Mouse (Mus musculus) layer of hippocampus, adult 18-20 months (tissue): Measurements from ENCODE around the gene Ercc1. TPM values are rescaled to one million over a fixed set of nuclear protein-coding genes. Genes with fewer than 3 reads are reported as not detected.

Experiments
- DNase-seq, 2 experiments: peaks; one replicate each; pipeline ENCODE4 v3.0.0; 2022; ENCODE audit warnings: low spot score in 2 of 2
- total RNA-seq, 2 experiments: library from RNA; stranded (reverse); gene quantifications; 2 replicates each; pipeline ENCODE4 v1.2.3; 2021

The Ercc1 gene
- total RNA-seq, 2 experiments from 2014 or later = 47.7 to 49.0 TPM

DNA sequence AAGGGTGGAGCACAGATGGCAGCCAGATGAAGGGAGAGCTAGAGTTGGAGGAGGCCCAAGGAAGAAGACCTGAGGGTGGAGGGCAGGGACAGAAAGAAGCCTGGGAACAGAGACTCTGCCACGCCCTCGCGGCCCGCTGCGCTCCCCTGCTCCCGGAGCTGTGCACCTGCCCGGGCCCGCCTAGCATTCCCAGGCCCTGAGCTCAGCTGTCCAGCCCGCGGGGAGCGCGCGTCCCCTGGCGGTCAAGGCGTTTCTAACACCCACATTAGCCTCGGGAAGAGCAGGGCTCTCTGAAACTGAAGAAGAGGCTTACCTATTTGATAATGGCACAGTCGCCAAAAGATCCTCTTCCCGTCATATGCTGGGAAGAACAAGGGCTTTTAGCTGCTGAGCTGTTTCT, 19.3 kb downstream of the Ercc1 start:
- peak in 1 of 2 experiments; percentile 56 for DNase-seq

DNA sequence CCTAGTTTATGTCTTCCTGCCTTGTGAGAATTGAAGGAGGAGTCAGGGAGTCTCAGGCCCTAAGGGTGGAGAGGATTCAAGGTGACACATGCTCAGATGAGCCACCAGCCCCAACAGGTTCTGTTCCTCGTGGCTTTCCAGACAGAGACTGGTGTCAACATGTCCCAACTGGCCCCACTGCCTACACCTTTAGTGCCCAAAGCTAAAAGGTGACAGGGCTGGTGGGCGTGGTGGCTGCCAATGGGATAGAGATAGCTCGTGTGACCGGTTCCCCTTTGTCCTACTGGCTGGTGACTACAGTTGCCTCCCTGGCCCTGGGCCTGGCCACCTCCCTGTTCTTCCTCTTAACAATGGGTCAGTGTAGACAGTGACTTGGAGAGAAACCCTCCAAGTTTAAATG, 20.8 kb downstream of the Ercc1 start:
- no peak for DNase-seq

DNA sequence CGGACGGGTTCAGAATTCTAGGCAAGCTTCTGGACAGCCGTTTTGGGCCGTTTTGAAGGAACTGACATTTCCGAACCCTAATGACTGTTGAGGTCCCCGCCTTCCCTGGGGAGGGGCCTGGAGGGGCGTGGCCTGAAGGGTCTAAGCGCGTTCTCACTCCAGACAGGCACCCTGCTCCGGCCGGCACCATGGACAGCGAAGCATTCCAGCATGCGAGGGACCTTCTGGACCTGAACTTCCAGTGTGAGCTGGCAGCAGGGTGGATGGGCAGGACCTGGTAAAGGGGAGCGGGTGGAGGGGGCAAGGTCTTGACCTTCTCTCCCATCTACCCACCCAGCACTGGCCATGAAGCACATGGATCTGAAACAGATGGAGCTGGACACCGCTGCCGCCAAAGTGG, 23.8 kb downstream of the Ercc1 start:
- DNase-seq = no peak

DNA sequence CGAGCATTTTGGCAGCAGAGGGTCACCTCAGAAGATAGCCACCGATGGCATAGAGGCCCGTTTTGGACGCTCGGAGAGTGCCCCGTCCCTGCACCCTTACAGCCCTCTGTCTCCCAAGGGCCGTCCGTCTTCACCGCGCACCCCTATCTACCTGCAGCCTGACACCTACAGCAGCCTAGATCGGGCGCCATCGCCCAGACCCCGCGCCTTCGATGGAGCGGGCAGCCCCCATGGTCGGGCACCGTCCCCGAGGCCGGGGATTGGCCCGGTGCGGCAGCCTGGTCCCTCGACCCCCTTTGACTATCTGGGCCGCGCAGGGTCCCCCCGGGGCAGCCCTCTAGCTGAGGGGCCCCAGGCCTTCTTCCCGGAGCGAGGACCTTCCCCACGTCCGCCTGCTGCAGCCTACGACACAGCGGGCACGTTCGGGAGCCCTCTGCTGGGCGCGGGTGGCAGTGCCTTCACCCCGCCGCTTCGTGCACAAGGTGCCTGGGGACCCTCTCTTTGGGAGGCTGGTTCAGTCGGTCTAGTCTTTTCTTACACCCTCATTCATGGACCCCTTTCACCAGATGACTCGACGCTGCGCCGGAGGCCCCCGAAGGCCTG, 25.3 kb downstream of the Ercc1 start:
- peak in 1 of 2 experiments; percentile 78 for DNase-seq

DNA sequence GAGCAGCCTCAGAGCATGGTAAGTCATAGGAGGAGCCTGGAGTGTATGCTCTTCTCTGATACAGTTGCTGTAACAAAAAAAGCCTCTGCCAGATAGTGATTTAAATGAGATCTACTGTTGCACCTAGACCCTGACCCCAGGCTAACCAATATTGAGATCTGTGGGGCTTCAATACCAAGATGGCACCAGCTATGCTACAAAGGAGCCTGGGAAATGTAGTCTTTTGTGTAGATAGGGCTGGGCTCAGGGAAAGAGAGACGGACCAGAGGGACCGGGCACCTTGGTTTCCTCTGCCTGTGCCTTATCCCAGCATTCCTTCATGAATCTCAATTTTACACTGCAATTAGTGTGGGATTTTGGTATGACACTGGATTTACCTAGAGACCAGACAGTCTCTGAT, 28.8 kb downstream of the Ercc1 start:
- DNase-seq = no peak

DNA sequence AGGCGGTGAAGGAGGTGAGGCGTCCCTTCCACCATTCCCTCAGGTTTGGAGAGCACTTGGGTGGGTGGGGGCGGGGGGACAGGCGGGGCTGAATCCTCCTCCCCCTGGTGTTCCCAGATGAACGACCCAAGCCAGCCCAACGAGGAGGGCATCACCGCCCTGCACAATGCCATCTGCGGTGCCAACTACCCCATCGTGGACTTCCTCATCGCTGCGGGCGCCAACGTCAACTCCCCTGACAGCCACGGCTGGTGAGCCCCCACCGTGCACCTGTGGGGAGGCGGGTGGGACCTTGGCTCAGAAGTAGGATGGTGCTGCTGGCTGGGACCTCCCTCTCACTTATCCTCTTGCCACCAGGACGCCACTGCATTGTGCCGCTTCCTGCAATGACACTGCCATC, 30.8 kb downstream of the Ercc1 start:
- DNase-seq = no peak

DNA sequence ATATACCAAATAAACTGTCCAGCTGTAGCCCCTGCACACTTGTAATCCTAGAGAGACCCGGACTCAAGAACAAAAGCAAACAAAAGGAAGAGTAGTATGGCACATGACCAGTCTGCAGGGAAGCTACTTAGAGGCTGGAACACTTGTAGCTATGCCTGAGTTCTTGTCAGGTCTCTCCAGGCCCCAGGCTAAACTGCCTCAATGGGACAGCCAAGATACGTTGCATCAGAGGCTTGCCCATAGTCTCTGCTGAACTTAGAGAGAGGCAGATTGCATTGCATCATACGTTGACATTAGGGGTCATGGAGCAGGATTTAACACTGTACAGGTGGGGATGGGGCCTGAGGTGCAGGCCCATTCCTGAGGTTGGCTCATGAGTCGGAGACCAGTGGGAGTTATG, 31.4 kb downstream of the Ercc1 start:
- no peak for DNase-seq

DNA sequence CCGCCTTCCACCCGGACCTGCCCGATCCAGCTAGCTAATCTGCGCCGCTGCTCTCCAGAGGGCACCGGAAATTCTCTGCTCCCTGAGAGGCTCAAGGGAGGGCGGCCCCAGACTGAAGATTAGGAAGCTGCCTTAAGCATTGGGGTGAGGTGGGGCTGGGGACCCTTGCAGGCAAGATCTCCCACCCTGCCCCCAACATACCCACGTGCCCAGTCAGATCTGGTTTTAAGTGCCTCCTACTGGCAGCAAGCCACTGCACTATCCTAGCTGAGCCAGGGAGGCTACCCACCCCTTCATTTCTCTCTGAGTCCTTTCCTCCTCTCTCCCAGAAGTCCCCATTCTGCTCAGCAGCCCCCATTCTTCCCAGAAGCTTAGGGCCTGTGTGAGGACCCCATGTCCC, 33.5 kb downstream of the Ercc1 start:
- no peak for DNase-seq

DNA sequence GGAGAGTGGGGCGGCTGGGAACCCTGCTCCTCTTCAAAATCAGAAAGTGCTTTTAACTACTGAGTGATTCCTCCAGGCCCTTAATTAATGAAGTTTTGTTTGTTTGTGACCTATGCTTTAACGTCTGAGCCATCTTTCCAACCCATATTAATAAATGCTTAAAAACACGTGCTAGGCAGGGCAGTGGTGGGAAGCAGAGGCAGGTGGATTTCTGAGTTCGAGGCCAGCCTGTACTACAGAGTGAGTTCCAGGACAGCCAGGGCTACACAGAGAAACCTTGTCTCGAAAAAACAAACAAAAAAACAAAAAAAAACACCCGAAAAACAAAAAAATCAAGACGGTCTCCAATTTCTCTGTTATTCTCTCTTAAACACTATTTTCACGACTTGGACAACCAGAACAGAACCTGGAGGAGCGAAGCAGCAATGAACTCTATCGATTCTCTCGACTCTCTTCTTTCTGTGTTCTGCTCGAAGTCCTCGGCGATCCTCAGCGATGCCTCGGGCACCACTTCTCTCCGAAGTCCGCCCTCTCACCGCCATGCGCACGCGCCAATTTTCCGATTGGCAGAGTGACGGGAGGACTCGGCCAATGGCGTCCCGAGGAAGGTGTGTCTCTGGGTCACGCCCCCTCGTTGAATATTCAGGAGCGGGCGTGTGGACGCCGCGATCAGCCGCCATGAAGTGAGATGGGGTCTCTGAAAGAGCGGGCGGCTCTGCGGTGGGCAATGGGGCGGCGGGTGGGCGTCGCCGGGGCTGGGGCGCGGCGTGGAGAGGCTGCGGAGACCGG, 37.0 kb downstream of the Ercc1 start, which contains the start of gene Ercc2:
TSS of gene Ercc2 (plus strand) at position 634 of the 789 bp plus-strand sequence.
- peak; percentile 98 for DNase-seq

DNA sequence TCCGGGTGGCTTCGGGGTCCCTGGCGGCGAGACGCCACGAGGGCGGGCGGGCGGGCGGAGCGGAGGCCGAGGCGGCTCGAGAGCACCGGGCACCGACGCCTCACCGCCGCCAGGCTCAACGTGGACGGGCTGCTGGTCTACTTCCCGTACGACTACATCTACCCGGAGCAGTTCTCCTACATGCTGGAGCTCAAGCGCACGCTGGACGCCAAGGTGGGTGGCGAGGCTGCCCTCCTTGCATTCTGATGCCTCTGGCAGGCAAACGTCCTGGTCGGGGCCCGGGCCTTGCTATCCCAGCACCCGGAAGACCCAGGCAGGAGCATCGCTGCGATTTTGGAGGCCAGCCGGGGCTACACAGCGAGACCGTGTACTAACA, 37.6 kb downstream of the Ercc1 start:
- peak in 1 of 2 experiments; percentile 39 for DNase-seq

DNA sequence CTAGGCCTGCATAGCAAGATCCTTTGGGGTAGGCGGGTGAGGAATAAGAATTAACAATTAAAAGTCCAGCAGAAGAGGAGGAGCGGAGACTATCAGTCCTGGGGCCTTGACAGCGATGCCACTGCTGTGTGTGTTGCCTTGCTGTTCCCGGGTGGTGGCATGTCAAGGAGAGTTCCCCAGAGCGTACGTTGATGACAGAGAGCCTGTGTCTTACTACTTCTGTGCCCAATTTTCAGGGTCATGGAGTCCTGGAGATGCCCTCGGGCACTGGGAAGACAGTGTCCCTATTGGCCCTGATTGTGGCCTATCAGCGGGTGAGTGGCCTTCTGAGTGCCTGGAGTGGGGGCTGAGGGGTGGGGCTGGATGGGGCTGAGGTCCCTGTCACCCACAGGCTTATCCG, 39.1 kb downstream of the Ercc1 start:
- no peak for DNase-seq

DNA sequence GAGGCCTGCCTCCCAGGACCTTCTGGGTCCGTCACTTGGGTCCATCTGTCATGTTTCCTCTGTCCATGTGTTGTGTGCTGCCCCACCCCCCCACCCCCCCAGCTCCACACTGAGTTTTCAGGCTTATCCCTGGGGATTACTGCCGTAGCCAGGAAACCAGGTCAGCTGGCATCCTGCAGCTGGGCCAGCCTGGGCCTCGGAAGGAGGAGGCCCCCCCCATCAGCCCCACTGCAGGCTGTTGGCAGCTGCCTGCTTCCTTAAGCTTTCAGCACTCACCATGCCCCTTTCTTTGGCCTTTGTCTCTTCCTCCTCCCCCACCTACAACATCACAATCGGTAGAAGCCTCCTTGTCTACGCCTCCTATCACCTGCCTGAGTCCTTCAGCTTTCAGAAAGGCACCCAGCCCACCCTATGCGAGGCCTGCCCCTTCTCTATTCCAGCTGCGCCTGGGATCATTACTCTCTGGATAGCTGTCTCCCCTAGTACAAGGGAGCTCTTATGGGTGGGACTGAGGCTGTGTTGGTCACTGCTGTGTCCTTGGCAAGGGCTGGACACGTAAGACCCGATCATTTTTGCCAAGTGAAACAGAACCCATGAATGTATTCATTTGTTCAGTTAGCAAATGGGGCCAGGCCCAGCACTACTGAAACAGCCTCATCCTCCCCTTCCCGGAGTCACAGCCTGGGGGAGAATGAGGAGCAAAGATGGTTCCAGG, 44.3 kb downstream of the Ercc1 start:
- DNase-seq = no peak

DNA sequence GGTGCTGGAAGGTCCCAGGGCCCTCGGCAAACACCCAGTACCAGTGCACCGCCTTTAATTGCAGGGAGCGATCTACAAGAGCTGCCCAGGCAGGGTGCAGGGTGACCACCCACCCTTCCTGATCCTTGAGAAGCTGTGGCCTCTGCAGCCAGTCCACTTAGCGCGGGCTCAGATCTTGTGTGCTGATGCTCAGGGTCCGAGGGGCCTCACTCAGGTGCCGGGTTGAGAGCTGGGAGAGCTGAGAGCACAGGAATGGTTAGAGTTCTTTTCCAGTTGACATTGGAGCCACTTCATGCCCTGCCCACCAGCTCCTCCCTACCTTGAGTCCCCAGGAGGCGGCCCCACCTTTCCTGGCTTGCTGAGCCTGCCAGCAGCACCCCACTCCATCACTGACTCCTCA, 49.9 kb downstream of the Ercc1 start:
- no peak for DNase-seq

DNA sequence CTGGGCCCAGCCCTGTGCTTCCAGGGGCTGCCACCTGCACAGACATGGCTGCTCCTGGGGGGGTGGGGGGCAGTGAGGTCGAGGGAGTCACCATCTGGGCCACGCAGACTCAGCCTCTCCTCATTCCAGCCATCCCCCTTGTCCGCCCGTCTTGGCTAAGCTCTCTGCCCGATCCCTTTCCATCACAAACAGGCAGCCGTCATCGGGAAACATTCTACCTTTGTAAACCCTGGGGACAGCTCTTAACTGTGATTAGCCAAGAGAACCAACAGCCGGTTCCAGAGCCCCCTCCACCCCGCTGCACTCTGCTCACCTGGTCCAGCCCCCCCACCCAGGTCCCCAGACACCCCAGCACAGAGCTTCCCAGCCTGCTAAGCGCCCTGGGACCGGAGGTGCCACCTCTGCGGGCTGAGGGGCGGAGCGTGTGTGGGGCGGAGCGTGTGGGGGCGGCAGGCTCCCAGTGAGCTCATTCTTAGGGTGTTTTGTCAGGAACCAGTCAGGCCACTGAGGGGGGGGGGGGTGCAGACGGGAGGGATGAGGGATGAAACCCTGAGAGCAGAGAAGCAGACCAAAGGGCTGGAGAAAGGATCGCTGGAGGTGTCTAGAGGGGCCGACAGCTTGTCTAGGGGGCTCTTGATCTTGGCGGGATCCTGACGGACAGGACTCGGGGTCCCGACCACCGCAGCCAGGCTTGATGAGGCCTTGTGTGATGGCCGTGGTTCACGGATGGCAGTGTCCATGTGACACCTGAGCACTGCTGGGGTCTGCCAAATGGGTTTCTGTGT, 55.1 kb downstream of the Ercc1 start:
- no peak for DNase-seq

DNA sequence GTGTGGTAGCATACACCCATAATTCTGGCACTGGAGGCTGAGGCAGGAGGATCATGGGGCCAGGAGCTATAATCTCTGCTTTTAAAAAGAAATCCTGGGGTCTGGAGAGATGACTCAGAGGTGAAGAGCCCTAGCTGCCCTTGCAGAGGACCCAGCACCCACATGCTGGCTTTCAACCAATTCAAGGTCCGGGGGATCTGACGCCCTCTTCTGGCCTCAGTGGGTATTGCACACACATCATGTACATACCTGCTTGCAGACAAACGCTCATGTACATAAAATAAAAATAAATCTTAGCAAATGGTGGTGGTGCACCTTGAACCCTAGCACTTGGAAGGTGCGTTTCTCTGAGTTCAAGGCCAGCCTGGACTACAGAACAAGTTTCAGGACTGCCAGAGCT, 56.4 kb downstream of the Ercc1 start:
- no peak for DNase-seq

DNA sequence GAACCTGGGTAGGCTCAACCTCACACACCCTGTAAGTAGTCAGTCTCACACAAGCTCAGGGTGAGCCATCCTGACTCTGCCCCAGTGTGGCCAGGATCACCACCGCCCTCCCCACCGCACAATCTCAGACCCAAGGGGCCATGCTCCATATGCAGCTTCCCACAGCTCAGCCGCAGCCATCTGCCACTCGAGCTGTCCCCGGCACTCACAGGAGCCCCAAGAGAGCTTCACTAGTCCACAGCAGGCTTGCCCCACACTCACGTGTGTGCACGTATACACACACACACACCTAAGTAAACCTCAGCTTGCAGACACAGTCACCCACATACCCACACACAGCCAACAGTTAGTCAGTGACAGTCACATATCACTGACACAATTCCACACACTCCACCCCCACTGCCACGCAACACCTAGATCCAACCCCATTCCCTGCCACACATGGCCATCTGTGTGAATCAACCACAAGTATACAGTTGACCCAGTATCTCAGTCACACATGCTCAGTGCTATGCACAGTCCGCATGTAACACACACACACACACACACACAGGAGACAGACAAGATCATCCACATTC, 58.0 kb downstream of the Ercc1 start:
- no peak for DNase-seq

DNA sequence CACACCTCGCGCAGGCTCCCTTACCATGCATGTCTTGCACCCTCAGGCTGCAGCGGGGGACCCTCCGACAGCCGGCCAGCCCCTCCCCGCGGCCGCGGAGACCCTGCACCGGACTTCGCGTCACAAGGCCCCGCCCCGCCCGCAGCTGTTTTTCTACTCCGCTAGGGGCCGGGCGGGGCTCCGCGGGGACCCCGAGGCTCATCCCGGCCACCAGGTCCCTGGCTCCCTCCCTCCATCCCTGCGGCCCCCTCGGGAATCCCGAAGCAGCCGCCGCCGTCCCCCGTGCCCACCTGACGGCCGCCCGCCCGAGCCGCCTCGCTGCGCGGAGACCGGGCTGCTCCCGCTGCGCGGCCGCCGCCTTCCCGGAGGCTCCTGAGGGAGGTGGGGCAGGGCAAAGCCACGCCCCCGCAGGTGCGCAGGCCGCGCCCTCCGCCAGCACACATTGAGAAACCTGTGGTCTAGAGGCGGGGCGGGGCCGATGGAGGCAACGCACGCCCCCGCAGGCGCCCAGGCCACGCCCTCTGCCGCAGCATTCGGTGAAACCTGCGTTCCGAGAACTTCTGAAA, 59.2 kb downstream of the Ercc1 start, which contains the start of gene Klc3:
TSS of gene Klc3 (minus strand) at position 374 of the 566 bp plus-strand sequence.
- no peak for DNase-seq

DNA sequence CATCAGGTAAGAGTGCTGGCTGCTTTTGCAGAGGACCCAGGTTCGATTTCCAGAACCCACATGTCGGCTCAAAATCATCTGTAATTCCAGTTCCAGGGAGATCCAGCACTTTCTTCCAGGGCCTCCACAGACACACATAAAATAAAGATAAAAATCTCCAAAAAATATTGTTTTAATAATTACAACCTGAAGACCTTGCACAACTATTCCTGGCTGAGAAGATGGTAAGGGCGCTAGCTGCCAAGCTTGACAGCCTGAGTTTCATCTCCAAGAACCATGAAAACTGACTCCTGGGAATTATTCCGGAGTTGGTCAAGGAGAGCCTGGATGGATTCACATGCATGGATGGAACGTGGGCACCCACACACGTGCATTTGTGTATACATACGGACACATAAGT, 59.9 kb downstream of the Ercc1 start, which contains the start of gene Ckm:
TSS of gene Ckm (plus strand) at position 301 of the 400 bp plus-strand sequence.
- DNase-seq = no peak

DNA sequence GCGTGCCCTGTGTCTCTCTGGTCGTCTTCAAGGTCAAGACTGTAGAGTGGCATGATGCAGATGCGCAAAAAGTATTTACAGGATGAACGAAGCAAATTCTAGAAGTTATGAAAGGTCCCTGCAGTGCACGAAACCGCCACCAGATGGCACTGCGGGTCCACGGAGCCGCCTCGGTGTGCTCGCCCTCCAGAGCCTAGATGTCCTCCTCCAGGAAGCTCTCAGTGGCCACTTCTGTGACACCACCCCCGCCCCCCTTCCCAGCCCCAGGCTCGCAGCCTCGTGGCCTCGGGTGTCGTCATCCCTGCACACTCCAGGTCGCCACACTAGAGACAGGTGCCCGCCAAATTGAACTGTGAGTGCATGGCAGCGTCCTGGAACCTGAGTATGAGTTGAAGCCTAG, 60.8 kb downstream of the Ercc1 start:
- DNase-seq = peak; percentile 50 to 85
